ENCODE assay signal across 21 mouse cellular contexts in the genomic region with DNA sequence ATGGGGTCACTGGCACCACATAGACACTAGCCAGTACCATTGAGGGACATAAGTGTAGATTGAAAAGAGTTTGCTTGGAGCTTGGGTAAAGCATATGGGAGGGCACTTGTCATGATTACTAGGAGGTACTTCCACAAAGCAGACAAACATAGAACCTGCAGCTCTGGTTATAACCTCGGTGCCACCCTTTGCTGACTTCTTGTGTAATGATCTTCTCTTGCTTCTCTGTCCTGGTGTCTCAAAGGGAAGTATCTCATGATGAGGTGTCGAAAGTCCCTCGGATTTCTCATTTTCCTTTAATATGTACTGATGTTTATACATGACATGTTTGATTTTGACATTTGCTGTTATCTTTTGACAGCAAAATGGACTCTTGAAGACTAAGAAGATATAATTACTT.
DNase-seq lines count a peak whose midpoint lies in the region; ATAC-seq lines count a peak whose summit lies in the region.
"Had no signal": no experiment of that assay in that cellular context is flagged by ENCODE, and none has a peak within 500 bp of the region (broad histone marks: within the 10 kb centered on the region; RNA-seq: fewer than 3 reads in every experiment).

No protein-coding gene starts in this region.

- ATAC-seq in granulocyte monocyte progenitor cell, adult 5-6 weeks (replicated peaks; ENCODE audit: poor library complexity, severe bottlenecking), result peak; percentile 78
- ATAC-seq in megakaryocyte progenitor cell, adult 5-6 weeks (replicated peaks; ENCODE audit: poor library complexity), result peak; percentile 64
- ATAC-seq: activated CD4-positive, CD25-positive, alpha-beta regulatory T cell, adult 4 months; CD4-positive, CD25-positive, alpha-beta regulatory T cell, adult 4 months; forebrain, embryonic 14.5 days; forebrain, embryonic 16.5 days; Patski had no signal

- peak; percentile 18 for DNase-seq in lung, postnatal 25 days (ENCODE audit: low spot score)
- no peak for DNase-seq in lung, postnatal 14 days
- no peak for DNase-seq in kidney, adult 8-10 months
- DNase-seq in urinary bladder, postnatal 10 days (ENCODE audit: low spot score), result no peak
- DNase-seq: adrenal gland, postnatal 10 days; adrenal gland, postnatal 25 days; B cell, adult 2 months; cerebellum, adult 11 months; cerebellum, adult 18-20 months; cerebellum, adult 8-10 months; cerebellum, adult 9-11 months; cerebellum, postnatal 14 days; cerebellum, postnatal 36 days; embryo, embryonic 11 days had no signal
